Mouse (Mus musculus): ENCODE data around the gene Fance. TPM values are rescaled to one million over a fixed set of nuclear protein-coding genes. Genes with fewer than 3 reads are reported as not detected.

Fance gene
- total and polyA plus RNA-seq, 2 experiments = 6.4 to 9.1 TPM

DNA sequence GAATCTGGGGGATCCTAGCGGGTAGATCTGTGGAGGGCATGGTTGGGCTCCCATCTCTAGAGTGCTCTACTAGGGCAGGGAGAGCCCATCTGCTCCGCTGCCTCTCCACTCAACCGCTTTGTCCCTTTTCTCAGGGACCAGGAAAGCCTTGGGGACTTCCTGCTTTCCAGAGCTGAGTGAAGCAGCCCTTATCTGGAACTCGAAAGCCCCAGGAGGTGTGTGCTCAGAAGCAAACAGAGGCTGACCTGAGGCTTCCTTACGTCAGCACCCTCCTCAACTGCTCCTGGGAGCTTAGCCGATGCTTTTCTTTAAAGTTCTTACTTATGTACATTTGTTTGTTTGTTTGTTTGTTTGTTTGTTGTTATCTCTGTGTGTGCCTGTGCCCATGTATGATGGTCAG lies 40.5 kb upstream of the Fance start:
- 77% methylated on average over 6 of the region's 6 CpGs for WGBS
- Histone ChIP-seq H3K9ac (ENCODE audit: low read depth, low read length) (no peak overlapping the region), H3K27ac (replicated peaks; ENCODE audit: insufficient read depth, low read depth, low read length) (no peak overlapping the region), H3K27me3 (ENCODE audit: control insufficient read depth, insufficient read depth, low read length) (no peaks in the 10 kb centered on the region), H3K4me3 (ENCODE audit: insufficient read depth, low read depth, low read length) (no peak overlapping the region), H3K4me1 (ENCODE audit: control insufficient read depth, insufficient read depth, low read length) (peaks cover 9% of the 10 kb centered on the region), H3K79me2 (ENCODE audit: control insufficient read depth, insufficient read depth, low read length) (peaks cover 28% of the 10 kb centered on the region), H3K36me3 (ENCODE audit: control insufficient read depth, insufficient read depth, low read length) (no peaks in the 10 kb centered on the region)
- DNase-seq (ENCODE audit: extremely low read depth, low read depth, low spot score) = no peak
- TF ChIP-seq CTCF (IDR thresholded peaks at IDR 0.05; ENCODE audit: low read depth, low read length) = no peak
- no peak for TF ChIP-seq POLR2A (IDR thresholded peaks at IDR 0.05; ENCODE audit: extremely low read depth, insufficient read depth, low read length)

DNA sequence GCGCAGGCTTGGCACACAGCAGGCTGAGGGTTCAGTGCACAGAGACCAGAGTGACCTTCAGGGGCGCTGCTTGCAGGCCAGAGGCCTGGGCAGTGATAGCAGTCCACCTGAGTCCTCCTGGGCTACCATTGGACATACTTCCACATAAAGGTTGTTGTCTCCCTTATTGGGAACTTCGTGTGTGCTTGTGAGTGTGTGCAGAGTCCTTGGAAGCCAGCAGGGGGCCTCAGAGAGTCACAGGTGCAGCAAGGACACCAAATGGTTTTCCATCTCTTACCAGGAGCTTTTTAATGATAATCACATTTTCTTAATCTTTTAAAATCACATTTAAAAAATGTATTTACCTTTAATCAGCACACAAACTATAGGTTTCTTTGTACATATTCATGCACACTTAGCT lies 38.6 kb upstream of the Fance start:
- 72% methylated on average over 3 of the region's 3 CpGs for whole genome bisulfite sequencing
- peaks cover 21% of the 10 kb centered on the region for H3K4me1 ChIP-seq (ENCODE audit: control insufficient read depth, insufficient read depth, low read length)

DNA sequence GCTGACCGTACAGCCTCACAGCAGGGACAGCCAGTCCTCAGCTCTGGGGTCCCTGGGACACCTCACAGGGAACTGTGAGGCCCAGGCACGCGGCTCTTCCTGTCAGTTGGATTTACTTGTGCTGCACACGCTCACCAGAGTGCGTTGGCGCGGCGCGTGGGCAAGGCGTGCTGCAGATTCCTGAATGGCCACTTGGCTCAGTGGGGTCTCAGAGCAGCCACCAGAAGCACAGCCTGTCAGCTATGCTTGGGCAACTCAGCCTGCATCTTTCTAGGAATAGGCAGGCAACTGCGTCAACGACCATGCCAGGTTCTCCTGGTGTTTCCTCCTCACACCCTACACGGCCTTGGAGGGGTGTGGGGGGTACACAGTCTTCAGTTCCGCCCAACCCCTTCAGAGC lies 36.1 kb upstream of the Fance start:
- no peaks in the 10 kb centered on the region for H3K27me3 ChIP-seq (ENCODE audit: control insufficient read depth, insufficient read depth, low read length)
- H3K9ac ChIP-seq (ENCODE audit: low read depth, low read length) = no peak overlapping the region
- TF ChIP-seq POLR2A (IDR thresholded peaks at IDR 0.05; ENCODE audit: extremely low read depth, insufficient read depth, low read length) (no peak), CTCF (IDR thresholded peaks at IDR 0.05; ENCODE audit: low read depth, low read length) (no peak)
- no peaks in the 10 kb centered on the region for H3K36me3 ChIP-seq (ENCODE audit: control insufficient read depth, insufficient read depth, low read length)
- no peak overlapping the region for H3K27ac ChIP-seq (replicated peaks; ENCODE audit: insufficient read depth, low read depth, low read length)
- WGBS = 80% methylated on average over 14 of the region's 14 CpGs
- H3K4me1 ChIP-seq (ENCODE audit: control insufficient read depth, insufficient read depth, low read length) = peaks cover 43% of the 10 kb centered on the region
- H3K79me2 ChIP-seq (ENCODE audit: control insufficient read depth, insufficient read depth, low read length) = peaks cover 28% of the 10 kb centered on the region
- no peak overlapping the region for H3K4me3 ChIP-seq (ENCODE audit: insufficient read depth, low read depth, low read length)
- no peak for DNase-seq (ENCODE audit: extremely low read depth, low read depth, low spot score)

More for the DNA sequence above, 38.6 kb upstream of the Fance start:
- Histone ChIP-seq H3K4me3 (ENCODE audit: insufficient read depth, low read depth, low read length) (no peak overlapping the region), H3K9ac (ENCODE audit: low read depth, low read length) (no peak overlapping the region), H3K36me3 (ENCODE audit: control insufficient read depth, insufficient read depth, low read length) (no peaks in the 10 kb centered on the region), H3K27ac (replicated peaks; ENCODE audit: insufficient read depth, low read depth, low read length) (no peak overlapping the region), H3K79me2 (ENCODE audit: control insufficient read depth, insufficient read depth, low read length) (peaks cover 23% of the 10 kb centered on the region), H3K27me3 (ENCODE audit: control insufficient read depth, insufficient read depth, low read length) (no peaks in the 10 kb centered on the region)
- TF ChIP-seq POLR2A (IDR thresholded peaks at IDR 0.05; ENCODE audit: extremely low read depth, insufficient read depth, low read length) (no peak), CTCF (IDR thresholded peaks at IDR 0.05; ENCODE audit: low read depth, low read length) (peak; percentile 85)
- DNase-seq (ENCODE audit: extremely low read depth, low read depth, low spot score) = peak; percentile 44

GRCm38 (mm10) chr17:28277721-28278120 lies 35.6 kb upstream of the Fance start:
- H3K27ac ChIP-seq (replicated peaks; ENCODE audit: insufficient read depth, low read depth, low read length) = no peak overlapping the region
- H3K4me3 ChIP-seq (ENCODE audit: insufficient read depth, low read depth, low read length) = no peak overlapping the region
- DNase-seq (ENCODE audit: extremely low read depth, low read depth, low spot score) = peak; percentile 71
- H3K9ac ChIP-seq (ENCODE audit: low read depth, low read length) = no peak overlapping the region
- H3K79me2 ChIP-seq (ENCODE audit: control insufficient read depth, insufficient read depth, low read length) = peaks cover 27% of the 10 kb centered on the region; the same call in 1 of the 2 replicates
- no peak for TF ChIP-seq CTCF (IDR thresholded peaks at IDR 0.05; ENCODE audit: low read depth, low read length)
- TF ChIP-seq POLR2A (IDR thresholded peaks at IDR 0.05; ENCODE audit: extremely low read depth, insufficient read depth, low read length) = no peak
- no peaks in the 10 kb centered on the region for H3K36me3 ChIP-seq (ENCODE audit: control insufficient read depth, insufficient read depth, low read length)
- H3K4me1 ChIP-seq (ENCODE audit: control insufficient read depth, insufficient read depth, low read length) = peaks cover 43% of the 10 kb centered on the region
- H3K27me3 ChIP-seq (ENCODE audit: control insufficient read depth, insufficient read depth, low read length) = no peaks in the 10 kb centered on the region
- 18% methylated on average over 10 of the region's 10 CpGs for WGBS

DNA sequence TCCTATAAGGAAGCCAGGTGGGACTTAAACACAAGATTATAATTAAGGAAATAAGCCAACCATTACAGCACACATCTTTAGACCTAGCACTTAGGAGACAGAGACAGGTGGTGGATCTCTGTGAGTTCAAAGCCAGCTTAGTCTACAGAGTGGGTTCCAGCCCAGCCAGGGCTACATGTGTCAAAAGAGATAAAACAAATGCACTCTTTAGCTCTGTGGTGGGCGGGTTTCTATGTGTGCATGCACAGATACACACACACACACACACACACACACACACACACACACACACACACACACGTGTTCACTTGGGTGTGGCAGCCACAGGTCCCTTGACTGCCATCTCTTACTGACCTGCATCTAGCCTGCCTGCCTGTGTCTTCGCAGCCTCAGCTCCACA lies 35.2 kb upstream of the Fance start:
- Histone ChIP-seq H3K4me1 (ENCODE audit: control insufficient read depth, insufficient read depth, low read length) (peaks cover 48% of the 10 kb centered on the region), H3K27me3 (ENCODE audit: control insufficient read depth, insufficient read depth, low read length) (no peaks in the 10 kb centered on the region), H3K79me2 (ENCODE audit: control insufficient read depth, insufficient read depth, low read length) (peaks cover 31% of the 10 kb centered on the region; the same call in 1 of the 2 replicates), H3K4me3 (ENCODE audit: insufficient read depth, low read depth, low read length) (no peak overlapping the region), H3K36me3 (ENCODE audit: control insufficient read depth, insufficient read depth, low read length) (no peaks in the 10 kb centered on the region), H3K9ac (ENCODE audit: low read depth, low read length) (no peak overlapping the region), H3K27ac (replicated peaks; ENCODE audit: insufficient read depth, low read depth, low read length) (no peak overlapping the region)
- 87% methylated on average over 3 of the region's 3 CpGs for WGBS
- DNase-seq (ENCODE audit: extremely low read depth, low read depth, low spot score) = no peak
- TF ChIP-seq POLR2A (IDR thresholded peaks at IDR 0.05; ENCODE audit: extremely low read depth, insufficient read depth, low read length) (no peak), CTCF (IDR thresholded peaks at IDR 0.05; ENCODE audit: low read depth, low read length) (no peak)

- TF ChIP-seq POLR2A (IDR thresholded peaks at IDR 0.05; ENCODE audit: extremely low read depth, insufficient read depth, low read length) (no peak), CTCF (IDR thresholded peaks at IDR 0.05; ENCODE audit: low read depth, low read length) (no peak)
- Histone ChIP-seq H3K79me2 (ENCODE audit: control insufficient read depth, insufficient read depth, low read length) (peaks cover 29% of the 10 kb centered on the region; the same call in 1 of the 2 replicates), H3K36me3 (ENCODE audit: control insufficient read depth, insufficient read depth, low read length) (no peaks in the 10 kb centered on the region), H3K9ac (ENCODE audit: low read depth, low read length) (no peak overlapping the region), H3K4me1 (ENCODE audit: control insufficient read depth, insufficient read depth, low read length) (peaks cover 53% of the 10 kb centered on the region), H3K4me3 (ENCODE audit: insufficient read depth, low read depth, low read length) (no peak overlapping the region), H3K27me3 (ENCODE audit: control insufficient read depth, insufficient read depth, low read length) (no peaks in the 10 kb centered on the region), H3K27ac (replicated peaks; ENCODE audit: insufficient read depth, low read depth, low read length) (no peak overlapping the region)
- WGBS = 25% methylated on average over 4 of the region's 4 CpGs
- DNase-seq (ENCODE audit: extremely low read depth, low read depth, low spot score) = peak; percentile 84
Measured at GRCm38 (mm10) chr17:28279236-28279635, 34.1 kb upstream of the Fance start.

Measured in liver, adult 2 months (tissue).